Mouse (Mus musculus): ENCODE measurements around the gene Kcnb1. TPM values are rescaled to one million over a fixed set of nuclear protein-coding genes. Genes with fewer than 3 reads are reported as not detected.

Kcnb1 gene
- total RNA-seq, 1 experiment, result 1.3 TPM

DNA sequence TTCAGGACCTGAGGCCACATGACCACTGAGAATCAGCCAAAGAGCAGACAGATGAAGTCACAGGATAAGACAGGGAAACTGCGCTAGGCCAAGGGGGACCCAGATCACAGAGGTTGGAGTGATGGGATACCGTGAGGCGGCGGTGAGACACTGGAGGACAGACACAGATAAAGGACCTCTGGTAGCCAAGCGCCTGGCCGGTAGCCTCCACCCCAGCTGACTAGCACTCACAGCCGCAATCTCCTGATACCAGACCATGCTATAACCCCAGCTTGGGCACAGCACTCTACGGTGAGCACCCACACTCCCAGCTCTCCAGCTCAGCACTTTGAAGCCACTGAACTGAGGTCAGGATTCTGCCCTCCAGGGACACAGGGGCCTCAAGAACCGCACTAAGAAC lies 26.4 kb downstream of the Kcnb1 start:
- in situ Hi-C loops (cut with MboI; ENCODE audit: low sequenced_read_pairs in 2 of 2, unreplicated experiment in 2 of 2), result no loop called here
- H3K9ac ChIP-seq (ENCODE audit: insufficient read depth, low read depth, low read length, poor library complexity, severe bottlenecking), result no peak overlapping the region

GRCm38 (mm10) chr2:167163134-167163533 lies 26.8 kb downstream of the Kcnb1 start:
- H3K4me1 ChIP-seq (ENCODE audit: control insufficient read depth in 2 of 2, insufficient read depth in 2 of 2, low read length in 2 of 2, poor library complexity in 1 of 2), result no peaks in the 10 kb centered on the region
- no peaks in the 10 kb centered on the region for H3K36me3 ChIP-seq (ENCODE audit: control insufficient read depth, insufficient read depth, low read length, poor library complexity, severe bottlenecking)
- no peak overlapping the region for H3K27ac ChIP-seq (ENCODE audit: insufficient read depth, low read depth, low read length, poor library complexity, severe bottlenecking)
- no peaks in the 10 kb centered on the region for H3K9me3 ChIP-seq (ENCODE audit: control insufficient read depth, insufficient read depth, low read depth, low read length)
- no peak overlapping the region for H3K9ac ChIP-seq (ENCODE audit: insufficient read depth, low read depth, low read length, poor library complexity, severe bottlenecking)
- no peak for TF ChIP-seq ZNF384 (IDR thresholded peaks at IDR 0.05; ENCODE audit: low read depth, low read length)
- TF ChIP-seq MAFK (IDR thresholded peaks at IDR 0.05; ENCODE audit: insufficient read depth, low read depth, low read length), result no peak
- TF ChIP-seq ZC3H11A (IDR thresholded peaks at IDR 0.05; ENCODE audit: borderline replicate concordance, low read depth, low read length), result no peak
- no peak for TF ChIP-seq CHD2 (IDR thresholded peaks at IDR 0.05; ENCODE audit: low read depth, low read length)
- TF ChIP-seq HCFC1 (IDR thresholded peaks at IDR 0.05; ENCODE audit: borderline replicate concordance, insufficient read depth, low read length), result no peak
- no peak overlapping the region for H3K4me3 ChIP-seq (ENCODE audit: insufficient read depth in 1 of 2, low read depth in 1 of 2, low read length in 2 of 2, poor library complexity in 1 of 2, severe bottlenecking in 1 of 2)
- DNase-seq (ENCODE audit: low read depth, low spot score), result no peak
- in situ Hi-C loops (cut with MboI; ENCODE audit: low sequenced_read_pairs in 2 of 2, unreplicated experiment in 2 of 2), result no loop called here

More for the DNA sequence above, 26.4 kb downstream of the Kcnb1 start:
- no peak for TF ChIP-seq HCFC1 (IDR thresholded peaks at IDR 0.05; ENCODE audit: borderline replicate concordance, insufficient read depth, low read length)
- TF ChIP-seq MAFK (IDR thresholded peaks at IDR 0.05; ENCODE audit: insufficient read depth, low read depth, low read length), result no peak
- no peak for TF ChIP-seq ZNF384 (IDR thresholded peaks at IDR 0.05; ENCODE audit: low read depth, low read length)
- no peak for TF ChIP-seq ZC3H11A (IDR thresholded peaks at IDR 0.05; ENCODE audit: borderline replicate concordance, low read depth, low read length)
- no peak for TF ChIP-seq CHD2 (IDR thresholded peaks at IDR 0.05; ENCODE audit: low read depth, low read length)
- no peak overlapping the region for H3K4me3 ChIP-seq (ENCODE audit: insufficient read depth in 1 of 2, low read depth in 1 of 2, low read length in 2 of 2, poor library complexity in 1 of 2, severe bottlenecking in 1 of 2)
- H3K36me3 ChIP-seq (ENCODE audit: control insufficient read depth, insufficient read depth, low read length, poor library complexity, severe bottlenecking), result no peaks in the 10 kb centered on the region
- no peaks in the 10 kb centered on the region for H3K4me1 ChIP-seq (ENCODE audit: control insufficient read depth in 2 of 2, insufficient read depth in 2 of 2, low read length in 2 of 2, poor library complexity in 1 of 2)
- H3K27ac ChIP-seq (ENCODE audit: insufficient read depth, low read depth, low read length, poor library complexity, severe bottlenecking), result no peak overlapping the region
- DNase-seq (ENCODE audit: low read depth, low spot score), result no peak
- no peaks in the 10 kb centered on the region for H3K9me3 ChIP-seq (ENCODE audit: control insufficient read depth, insufficient read depth, low read depth, low read length)

GRCm38 (mm10) chr2:167162516-167163021 lies 27.4 kb downstream of the Kcnb1 start:
- Histone ChIP-seq H3K27ac (ENCODE audit: insufficient read depth, low read depth, low read length, poor library complexity, severe bottlenecking) (no peak overlapping the region), H3K4me1 (ENCODE audit: control insufficient read depth in 2 of 2, insufficient read depth in 2 of 2, low read length in 2 of 2, poor library complexity in 1 of 2) (no peaks in the 10 kb centered on the region; a peak in 1 of 4 replicates), H3K36me3 (ENCODE audit: control insufficient read depth, insufficient read depth, low read length, poor library complexity, severe bottlenecking) (no peaks in the 10 kb centered on the region), H3K4me3 (ENCODE audit: insufficient read depth in 1 of 2, low read depth in 1 of 2, low read length in 2 of 2, poor library complexity in 1 of 2, severe bottlenecking in 1 of 2) (no peak overlapping the region), H3K9ac (ENCODE audit: insufficient read depth, low read depth, low read length, poor library complexity, severe bottlenecking) (no peak overlapping the region), H3K9me3 (ENCODE audit: control insufficient read depth, insufficient read depth, low read depth, low read length) (no peaks in the 10 kb centered on the region)
- TF ChIP-seq HCFC1 (IDR thresholded peaks at IDR 0.05; ENCODE audit: borderline replicate concordance, insufficient read depth, low read length) (no peak), ZC3H11A (IDR thresholded peaks at IDR 0.05; ENCODE audit: borderline replicate concordance, low read depth, low read length) (no peak), ZNF384 (IDR thresholded peaks at IDR 0.05; ENCODE audit: low read depth, low read length) (no peak), CHD2 (IDR thresholded peaks at IDR 0.05; ENCODE audit: low read depth, low read length) (no peak), MAFK (IDR thresholded peaks at IDR 0.05; ENCODE audit: insufficient read depth, low read depth, low read length) (no peak)
- no peak for DNase-seq (ENCODE audit: low read depth, low spot score)
- in situ Hi-C loops (cut with MboI; ENCODE audit: low sequenced_read_pairs in 2 of 2, unreplicated experiment in 2 of 2), result no loop called here

GRCm38 (mm10) chr2:167159721-167160120 lies 30.2 kb downstream of the Kcnb1 start:
- Histone ChIP-seq H3K4me1 (ENCODE audit: control insufficient read depth in 2 of 2, insufficient read depth in 2 of 2, low read length in 2 of 2, poor library complexity in 1 of 2) (peaks cover 2 to 16% of the 10 kb centered on the region in 2 experiments; a peak in 3 of 4 replicates), H3K27ac (ENCODE audit: insufficient read depth, low read depth, low read length, poor library complexity, severe bottlenecking) (no peak overlapping the region), H3K36me3 (ENCODE audit: control insufficient read depth, insufficient read depth, low read length, poor library complexity, severe bottlenecking) (no peaks in the 10 kb centered on the region), H3K4me3 (ENCODE audit: insufficient read depth in 1 of 2, low read depth in 1 of 2, low read length in 2 of 2, poor library complexity in 1 of 2, severe bottlenecking in 1 of 2) (no peak overlapping the region), H3K9ac (ENCODE audit: insufficient read depth, low read depth, low read length, poor library complexity, severe bottlenecking) (no peak overlapping the region), H3K9me3 (ENCODE audit: control insufficient read depth, insufficient read depth, low read depth, low read length) (no peaks in the 10 kb centered on the region)
- DNase-seq (ENCODE audit: low read depth, low spot score), result no peak
- TF ChIP-seq CHD2 (IDR thresholded peaks at IDR 0.05; ENCODE audit: low read depth, low read length) (no peak), ZC3H11A (IDR thresholded peaks at IDR 0.05; ENCODE audit: borderline replicate concordance, low read depth, low read length) (no peak)
- in situ Hi-C loops (cut with MboI; ENCODE audit: low sequenced_read_pairs in 2 of 2, unreplicated experiment in 2 of 2), result no loop called here

DNA sequence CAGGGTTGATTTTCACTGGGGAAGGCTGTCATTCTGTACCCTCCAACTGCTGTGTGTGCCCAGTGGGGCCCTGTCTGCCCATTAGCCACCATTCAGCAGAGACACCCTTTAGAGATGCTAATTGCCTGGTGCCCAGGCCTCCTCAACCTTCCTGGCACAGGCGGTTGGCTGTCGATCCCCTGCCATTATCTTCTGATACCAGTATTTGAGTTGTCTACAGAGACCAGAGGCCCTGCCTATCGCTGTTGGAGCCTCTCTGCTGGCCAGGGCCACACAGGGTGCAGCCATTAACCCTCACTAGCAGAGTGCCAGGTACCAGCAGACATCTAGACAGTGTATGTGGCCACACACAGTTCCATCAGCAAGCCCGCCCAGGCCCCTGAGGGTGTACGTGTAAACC lies 31.2 kb downstream of the Kcnb1 start:
- Histone ChIP-seq H3K9ac (ENCODE audit: insufficient read depth, low read depth, low read length, poor library complexity, severe bottlenecking) (no peak overlapping the region), H3K4me3 (ENCODE audit: insufficient read depth in 1 of 2, low read depth in 1 of 2, low read length in 2 of 2, poor library complexity in 1 of 2, severe bottlenecking in 1 of 2) (no peak overlapping the region), H3K36me3 (ENCODE audit: control insufficient read depth, insufficient read depth, low read length, poor library complexity, severe bottlenecking) (no peaks in the 10 kb centered on the region), H3K27ac (ENCODE audit: insufficient read depth, low read depth, low read length, poor library complexity, severe bottlenecking) (no peak overlapping the region), H3K4me1 (ENCODE audit: control insufficient read depth in 2 of 2, insufficient read depth in 2 of 2, low read length in 2 of 2, poor library complexity in 1 of 2) (peaks cover 2 to 16% of the 10 kb centered on the region in 2 experiments; a peak in 3 of 4 replicates), H3K9me3 (ENCODE audit: control insufficient read depth, insufficient read depth, low read depth, low read length) (no peaks in the 10 kb centered on the region)
- DNase-seq (ENCODE audit: low read depth, low spot score), result no peak
- TF ChIP-seq ZNF384 (IDR thresholded peaks at IDR 0.05; ENCODE audit: low read depth, low read length) (no peak), MAFK (IDR thresholded peaks at IDR 0.05; ENCODE audit: insufficient read depth, low read depth, low read length) (no peak), ZC3H11A (IDR thresholded peaks at IDR 0.05; ENCODE audit: borderline replicate concordance, low read depth, low read length) (no peak), CHD2 (IDR thresholded peaks at IDR 0.05; ENCODE audit: low read depth, low read length) (no peak), HCFC1 (IDR thresholded peaks at IDR 0.05; ENCODE audit: borderline replicate concordance, insufficient read depth, low read length) (no peak)
- in situ Hi-C loops (cut with MboI; ENCODE audit: low sequenced_read_pairs in 2 of 2, unreplicated experiment in 2 of 2), result no loop called here

Data from ES-E14 (cell line).